Mouse (Mus musculus) cerebellum, adult 9-11 months (tissue): ENCODE measurements around the gene Stab2.
A peak's percentile ranks its signal among the peaks of the same experiment; 100 is the strongest.

Experiments used
- DNase-seq: peaks from one replicate; pipeline ENCODE4 v3.0.0; 2022

Stab2 gene

DNA sequence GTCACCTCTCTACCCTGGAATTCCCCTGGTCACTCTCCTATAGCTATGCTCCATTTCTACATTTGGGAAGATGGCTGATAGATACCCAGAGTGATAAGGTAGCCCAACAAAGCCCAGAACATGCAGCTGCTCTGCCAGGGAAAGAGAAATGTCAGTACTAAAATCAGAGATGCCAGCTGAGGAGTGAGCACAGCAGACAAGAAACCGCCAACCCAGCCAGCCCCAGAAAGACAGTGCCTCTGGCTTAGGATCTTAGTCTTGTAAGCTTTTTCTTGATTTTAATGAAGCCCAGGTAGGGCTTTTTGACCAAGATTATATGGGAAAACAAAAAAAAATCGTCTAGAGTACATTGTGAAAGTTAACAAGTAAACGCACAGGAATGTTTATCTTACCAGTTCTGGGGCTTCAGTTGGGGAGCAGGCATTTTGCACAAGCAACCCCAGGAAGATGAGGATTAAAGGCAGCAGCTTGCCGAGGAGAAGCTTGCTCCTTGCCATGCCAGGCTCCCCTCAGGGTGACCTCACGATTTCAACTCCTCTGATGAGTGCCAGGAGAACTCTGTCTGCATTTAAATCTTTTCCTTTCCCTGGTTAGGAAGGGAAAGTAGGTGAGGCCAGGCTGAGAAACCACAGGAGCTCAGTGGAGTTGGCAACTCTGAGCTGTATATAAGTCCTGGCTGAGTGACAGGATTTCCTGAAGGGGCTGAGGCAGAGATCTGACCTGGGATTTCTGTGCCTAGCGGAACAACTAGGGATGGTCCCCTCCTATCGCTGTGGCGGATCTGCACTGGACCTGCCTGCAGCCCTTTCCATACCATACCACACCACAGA lies at the start of gene Stab2:
Gene Stab2, minus strand, starts transcription at position 641 of the 830 bp plus-strand sequence.
- DNase-seq = peak; percentile 24

DNA sequence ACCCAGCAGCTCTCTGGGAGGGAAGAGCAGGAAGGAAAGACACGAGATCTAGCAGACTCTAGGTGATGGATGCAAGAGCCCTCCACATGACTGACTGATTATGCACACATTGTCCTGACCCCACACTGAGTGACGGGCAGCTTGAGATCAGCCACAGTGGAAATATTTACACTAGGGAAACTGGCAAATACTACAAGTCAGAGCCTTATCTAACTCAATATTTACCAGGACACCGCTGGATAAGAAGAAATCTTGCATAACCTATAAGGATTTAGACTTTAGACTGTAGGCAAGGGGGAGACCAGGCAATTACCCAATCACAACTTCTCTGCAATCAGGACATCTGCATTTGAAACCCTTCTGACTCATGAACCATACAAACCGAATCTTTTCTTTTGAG lies 43.9 kb upstream of the Stab2 start:
- DNase-seq = no peak

DNA sequence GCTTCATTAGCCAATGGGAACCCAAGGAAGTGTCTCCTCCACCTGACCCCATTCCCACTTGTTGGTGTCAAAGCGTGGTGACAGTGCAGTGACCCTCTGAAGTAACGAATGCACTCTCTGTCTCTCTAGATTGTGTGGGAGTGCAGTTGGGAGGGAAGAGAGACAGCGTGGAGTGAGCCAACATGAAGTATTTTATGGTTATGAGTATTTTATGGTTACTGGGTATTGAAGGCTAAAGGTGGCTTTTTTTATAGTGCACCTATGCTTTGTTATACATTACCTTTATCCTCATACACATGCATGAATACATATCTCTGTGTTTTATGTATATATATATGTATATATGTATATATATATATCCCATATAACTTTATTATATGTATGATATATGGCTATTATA lies 41.4 kb upstream of the Stab2 start:
- DNase-seq = no peak

DNA sequence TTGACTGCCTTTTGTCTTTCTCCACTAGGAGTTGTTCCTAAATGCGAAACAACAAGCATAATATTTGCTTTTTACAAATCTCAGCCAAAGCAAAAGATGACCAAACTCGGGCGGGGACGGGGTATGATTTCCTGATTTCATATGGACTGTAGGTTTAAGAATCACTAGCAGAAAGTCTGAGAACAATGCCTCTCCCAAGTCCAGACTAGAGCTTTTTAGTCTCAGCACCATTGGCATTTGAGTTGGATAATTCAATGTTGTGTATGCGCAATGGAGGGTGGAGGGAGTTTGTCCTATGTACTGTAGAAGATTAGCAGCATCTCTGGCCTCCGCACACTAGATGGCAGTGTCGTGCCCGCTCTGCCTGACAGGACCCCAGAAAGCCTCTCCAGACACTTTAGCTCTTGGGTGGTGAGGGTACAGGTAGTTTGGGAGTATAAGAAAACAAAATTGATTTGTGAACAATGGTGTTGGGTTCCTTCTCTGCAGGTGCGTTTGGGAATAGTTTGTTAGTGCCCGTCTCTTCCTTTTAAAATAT lies 39.2 kb upstream of the Stab2 start:
- no peak for DNase-seq

DNA sequence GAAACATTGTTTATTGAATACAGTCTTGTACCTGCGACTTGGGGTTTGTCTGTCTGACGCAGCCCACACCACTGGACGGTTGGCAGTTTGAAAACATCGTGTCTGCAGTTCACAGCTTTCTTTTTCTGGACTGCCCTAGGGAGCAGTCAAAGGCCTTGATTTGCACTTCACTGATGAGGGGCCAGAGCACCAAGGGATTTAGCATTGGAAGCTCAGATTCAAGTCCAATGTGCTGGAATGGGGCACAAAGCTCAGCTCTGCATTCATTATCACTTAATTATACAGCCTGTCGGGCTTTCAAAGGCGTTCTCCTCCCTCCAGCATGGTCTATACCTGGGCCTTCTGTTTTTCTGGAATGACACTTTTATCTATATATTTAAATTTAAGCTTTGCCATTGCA lies 38.6 kb upstream of the Stab2 start:
- no peak for DNase-seq

DNA sequence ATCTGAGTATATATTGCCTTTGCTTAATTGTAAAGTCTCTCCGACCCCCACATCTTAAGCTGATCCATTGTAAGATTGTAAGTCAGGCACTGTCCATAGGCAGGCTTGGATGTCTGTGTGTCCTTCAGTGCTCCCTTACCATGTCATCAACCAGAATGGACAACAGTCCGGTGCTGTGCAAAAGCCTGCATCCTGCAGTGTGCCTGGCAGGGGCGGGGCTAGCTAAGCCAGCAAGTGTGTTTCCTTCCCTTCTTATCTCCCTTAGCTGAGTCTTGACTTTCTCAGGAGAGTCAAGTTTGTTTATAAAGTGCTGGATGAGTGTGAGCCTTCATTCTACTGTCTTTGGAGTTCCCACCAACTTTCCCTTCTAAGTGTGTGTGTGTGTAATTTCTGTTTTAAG lies 37.4 kb upstream of the Stab2 start:
- no peak for DNase-seq

DNA sequence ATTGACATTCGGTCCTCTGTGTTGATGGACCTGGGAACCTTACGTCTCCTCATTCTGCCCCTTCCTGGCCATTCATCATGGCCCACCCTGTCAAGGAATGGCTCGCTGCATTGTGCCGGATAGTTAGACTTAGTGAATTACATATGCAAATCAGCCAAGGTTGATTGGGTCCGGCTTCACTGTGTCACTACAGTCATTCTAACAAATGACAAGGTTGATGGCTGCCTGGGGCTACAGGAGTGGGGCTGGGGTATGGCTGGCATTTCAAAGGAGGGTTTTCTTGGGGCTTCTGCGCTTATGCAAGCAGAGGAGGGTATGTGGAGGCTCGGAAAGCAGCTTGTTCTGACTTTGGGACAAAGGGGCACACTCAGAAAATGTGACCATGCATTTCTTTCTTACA lies 33.4 kb upstream of the Stab2 start:
- no peak for DNase-seq

DNA sequence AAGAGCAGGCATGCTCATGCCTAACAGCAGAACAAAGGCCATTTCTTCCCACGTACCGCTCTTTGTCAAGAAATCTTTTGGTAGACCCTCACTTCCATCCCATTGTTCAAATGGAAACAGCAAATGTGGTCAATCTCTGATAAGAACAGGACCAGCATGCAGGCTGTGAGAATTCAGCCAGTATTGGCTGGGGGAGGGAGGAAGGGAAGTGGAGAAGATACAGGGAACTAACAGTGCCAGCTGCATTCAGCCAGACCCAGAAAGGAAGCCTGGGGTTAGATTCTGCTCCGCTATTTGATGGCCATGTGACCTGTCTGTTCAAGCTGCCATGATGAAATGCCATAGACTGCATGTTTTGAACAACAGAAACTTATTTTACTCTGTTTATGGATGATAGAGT lies 32.0 kb upstream of the Stab2 start:
- no peak for DNase-seq

DNA sequence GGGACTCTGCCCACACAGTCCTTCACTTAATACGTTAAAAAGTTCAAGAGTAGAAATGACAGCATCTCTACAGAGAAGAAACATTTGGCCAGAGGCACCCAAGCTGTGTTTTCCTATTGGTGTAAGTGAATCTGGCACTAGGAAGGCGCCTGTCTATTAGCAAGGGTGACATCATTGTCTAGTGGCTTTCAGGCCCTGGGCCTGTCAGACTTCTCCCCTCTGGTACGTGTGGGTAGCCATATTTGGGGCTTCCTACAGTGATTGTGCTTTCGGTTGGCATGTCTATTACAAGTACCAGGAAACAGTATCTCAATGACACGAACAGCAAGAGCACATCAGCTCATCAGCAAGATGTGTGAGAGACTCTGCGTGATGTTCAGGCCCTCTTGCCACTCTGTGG lies 31.5 kb upstream of the Stab2 start:
- DNase-seq = no peak

DNA sequence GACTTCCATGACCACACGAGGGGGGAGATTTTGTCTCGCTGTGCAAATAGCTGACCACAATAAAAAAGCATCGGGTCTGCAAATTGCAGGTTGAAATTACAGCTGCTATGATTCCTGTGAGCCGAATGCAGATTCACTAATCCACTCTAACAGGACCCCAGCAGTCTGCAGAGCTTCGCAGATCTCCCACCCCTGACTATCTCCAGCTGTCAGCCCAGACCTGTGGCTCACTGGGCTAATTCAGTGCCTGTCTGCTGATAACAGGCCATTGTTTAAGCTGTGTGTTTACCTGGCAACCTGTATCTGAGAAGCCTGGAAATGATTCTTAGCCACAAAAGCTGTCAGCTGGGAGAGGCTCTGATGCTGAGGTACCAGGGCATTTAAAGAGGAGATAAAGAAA lies 29.2 kb upstream of the Stab2 start:
- DNase-seq = no peak

DNA sequence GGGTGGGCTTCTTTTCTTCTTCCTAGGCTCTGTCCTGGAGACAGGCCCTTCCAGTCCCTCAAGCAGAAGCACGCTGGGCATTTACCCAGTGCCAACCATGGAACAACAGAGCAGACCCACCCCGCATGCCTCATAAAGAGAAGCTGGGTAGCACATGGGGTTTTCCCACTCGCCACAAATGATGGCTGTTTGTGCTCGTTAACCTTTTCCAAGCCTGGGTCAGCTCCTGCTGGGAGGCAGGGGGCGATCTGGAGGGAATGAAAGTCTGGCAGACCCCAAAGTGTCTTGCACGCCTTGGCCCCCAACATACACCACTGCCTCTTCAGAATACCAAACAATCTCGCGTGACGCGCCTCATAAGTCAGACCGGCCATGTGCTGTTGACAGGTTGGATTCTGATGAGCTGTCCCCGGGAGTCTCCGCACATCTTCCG lies 28.5 kb upstream of the Stab2 start:
- no peak for DNase-seq

DNA sequence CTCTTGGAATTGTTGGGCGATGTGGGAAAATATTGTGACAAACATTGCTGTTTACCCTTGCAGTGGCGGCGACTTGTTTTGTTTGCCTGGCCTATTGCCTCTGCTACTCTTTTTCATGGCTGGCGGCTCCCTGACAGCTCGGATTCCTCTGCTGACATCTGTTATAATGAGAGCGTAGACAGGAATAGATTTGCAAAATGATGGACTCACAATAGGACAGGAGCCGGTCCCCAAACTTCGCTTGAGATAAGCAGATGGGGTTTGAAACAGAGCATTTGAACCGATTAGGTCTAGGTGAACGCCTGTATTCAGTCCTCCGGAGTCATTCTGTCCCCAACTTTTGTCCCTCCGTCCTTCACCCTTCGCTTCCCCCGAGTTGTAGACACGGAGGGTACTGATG lies 28.0 kb upstream of the Stab2 start:
- no peak for DNase-seq

DNA sequence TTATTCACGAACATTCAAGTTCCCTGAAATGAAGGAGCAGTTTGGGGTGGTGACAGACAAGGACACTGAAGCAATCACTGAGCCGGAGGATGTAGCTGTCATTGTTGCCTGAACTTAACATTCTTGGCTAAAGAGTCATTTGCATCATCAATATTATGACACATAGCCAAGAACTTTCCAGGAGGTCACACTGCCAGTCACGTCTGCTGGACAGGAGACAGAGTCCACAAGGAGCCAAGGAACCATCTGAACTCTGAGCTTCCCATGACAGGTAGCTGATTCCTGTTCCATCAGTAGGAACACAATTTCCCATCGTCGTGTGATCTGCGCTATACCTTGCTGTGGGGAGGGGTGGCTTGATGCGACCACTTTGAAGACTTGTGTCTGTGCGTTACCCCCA lies 24.9 kb upstream of the Stab2 start:
- no peak for DNase-seq

DNA sequence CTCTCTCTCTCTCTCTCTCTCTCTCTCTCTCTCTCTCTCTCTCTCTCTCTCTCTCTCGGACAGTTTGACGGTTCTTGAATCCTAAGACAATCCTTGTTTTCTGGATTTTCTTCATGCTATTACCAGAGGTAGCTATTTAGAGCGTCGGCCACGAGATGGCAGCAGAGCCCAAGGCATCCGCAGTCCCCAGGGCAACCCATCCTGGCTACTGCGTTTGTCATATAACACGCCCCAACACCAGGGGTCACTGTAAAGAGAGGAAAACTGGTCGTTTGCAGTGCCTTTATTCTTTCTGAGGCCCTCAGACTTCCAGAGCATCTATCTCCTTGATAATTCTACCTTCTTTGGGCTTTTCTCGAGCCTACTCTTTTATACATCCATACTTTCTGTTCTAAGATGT lies 17.1 kb upstream of the Stab2 start:
- DNase-seq = peak; percentile 60

DNA sequence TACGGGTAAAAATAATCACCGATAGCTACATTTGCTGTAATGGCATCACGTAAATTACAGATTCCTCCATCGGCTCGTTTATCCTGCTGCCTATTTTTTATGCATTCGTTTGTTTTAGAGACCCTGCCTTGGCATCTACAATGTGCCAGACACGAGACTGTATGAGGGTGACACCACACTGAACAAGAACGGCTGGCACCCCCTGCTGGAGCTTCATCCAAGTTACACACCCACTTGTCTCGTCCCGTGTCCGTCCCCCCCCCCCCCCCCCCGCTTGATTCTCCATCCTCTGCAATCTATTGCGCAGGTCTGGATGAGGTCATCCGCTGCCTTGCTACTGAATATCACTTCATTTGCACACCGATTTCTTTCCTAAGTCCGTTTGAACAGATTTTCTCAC lies 12.9 kb upstream of the Stab2 start:
- DNase-seq = peak; percentile 13

DNA sequence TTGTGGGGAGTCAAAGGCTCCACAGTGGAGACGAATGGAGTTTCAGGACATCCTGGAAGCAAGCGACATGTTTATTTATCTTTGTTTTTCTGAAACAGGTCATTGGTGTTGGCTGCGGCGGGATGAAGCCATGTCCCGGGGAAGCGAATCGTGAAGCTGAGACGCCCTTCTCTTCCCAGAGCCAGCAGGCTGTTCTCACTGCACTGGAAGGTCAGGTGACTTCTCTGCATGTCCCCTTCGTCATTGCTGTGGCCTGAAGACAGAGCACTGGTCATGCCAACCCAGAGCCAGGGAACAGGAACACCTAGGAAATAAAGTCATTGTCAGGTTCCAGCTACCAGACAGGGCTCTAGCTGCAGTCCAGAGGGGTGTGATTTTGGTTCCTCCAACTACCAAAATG lies 11.1 kb upstream of the Stab2 start:
- no peak for DNase-seq

DNA sequence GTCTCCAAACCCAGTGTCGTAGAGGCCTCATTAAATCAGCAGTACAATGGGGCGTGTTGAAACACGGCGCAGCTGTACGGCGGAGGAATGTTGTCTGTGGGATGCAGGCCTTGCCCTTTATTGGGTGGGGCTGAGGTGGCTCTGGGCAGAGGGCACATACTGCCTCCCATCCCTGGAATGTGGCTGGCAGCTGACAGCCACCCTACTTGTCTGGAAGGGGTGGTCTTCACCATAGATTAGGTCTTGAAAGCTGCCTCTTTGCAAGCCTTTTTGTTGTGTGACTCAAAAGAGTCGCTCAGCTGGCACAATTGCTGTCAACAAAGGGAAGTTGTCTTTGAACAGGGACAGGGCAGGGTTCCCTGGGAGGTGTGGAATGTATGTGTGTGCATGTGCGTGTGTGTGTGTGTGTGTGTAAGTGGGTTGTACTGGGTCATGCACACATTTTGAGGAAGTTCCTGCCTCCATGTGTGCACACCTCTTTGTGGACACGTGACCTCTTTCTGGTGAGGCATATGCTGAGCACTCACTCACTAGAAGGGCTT lies 8.4 kb upstream of the Stab2 start:
- no peak for DNase-seq

DNA sequence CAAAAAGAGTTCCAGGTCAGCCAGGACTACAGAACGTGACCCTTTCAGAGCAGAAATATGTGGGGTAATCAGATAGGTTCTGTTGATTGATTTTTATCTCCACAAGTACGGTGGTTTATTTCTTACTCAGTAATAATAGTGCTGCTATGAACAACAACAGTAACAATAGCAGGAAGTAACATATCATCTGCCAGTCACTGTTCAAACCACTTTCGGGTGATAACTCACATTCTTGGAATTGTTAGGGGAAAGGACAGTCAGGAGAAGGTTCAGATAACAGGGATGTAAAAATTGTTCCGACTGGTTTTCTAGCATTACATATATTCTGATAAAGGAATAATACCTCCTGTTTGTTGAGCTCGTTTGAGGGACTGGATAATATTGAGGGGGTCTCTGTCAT lies 7.6 kb upstream of the Stab2 start:
- no peak for DNase-seq

DNA sequence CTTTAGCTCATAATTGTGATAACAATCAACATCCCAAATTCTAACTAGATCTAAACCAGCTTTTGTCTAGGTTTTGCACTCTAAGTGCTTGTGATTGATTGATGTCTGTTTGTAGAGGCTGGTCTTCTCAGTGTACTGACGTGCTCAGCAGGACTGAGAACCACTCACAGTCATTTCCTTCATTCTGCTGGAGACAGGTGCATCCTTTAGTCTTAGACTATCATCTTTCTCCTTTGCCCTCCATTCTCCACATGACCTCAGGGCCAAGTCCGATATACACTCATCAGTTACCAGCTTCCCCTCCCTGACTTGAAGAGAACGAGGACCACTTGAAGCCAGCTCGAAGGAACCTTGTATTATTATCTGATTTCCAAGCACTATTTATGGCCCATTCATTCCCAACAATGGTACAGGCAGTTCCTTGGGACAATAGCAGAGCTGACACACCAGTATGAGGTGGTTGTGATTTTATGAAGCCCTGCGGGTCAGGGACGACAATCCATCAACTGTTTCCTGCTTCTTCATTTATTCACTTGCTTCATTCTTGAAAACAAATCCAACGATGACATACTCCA lies 6.7 kb upstream of the Stab2 start:
- no peak for DNase-seq

DNA sequence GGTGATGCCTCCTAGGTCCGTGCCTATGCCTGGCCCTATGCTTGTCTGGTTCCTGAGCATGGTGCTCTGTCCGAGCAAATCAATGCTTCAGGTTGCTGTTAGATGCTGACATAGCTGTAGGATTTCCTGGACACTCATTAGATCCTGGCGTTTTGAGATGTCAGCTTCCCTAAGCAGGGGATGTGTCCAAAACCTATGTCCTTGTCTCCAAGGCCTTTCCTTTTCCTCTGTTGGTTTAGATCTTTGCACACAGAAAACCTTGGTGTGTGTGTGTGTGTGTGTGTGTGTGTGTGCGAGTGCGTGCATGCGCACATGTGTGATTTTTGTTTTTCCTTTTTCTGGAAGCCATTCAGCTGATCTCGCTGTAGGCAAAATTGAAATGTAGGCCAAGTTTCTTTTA lies 4.3 kb upstream of the Stab2 start:
- DNase-seq = no peak

DNA sequence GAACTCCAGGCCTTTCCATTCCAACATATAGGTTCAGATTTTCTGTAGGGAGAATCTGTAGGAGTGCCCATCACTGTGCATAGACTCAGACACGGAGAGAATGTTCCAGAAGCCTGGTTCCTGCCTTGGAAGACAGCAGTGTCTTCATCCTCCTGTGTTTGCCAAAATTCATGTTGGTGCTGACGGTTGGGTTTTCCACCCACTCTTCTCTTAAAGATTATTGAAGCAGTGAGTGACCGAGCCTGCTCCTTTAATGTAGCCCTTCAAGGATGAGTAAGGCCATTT lies 332 bp upstream of the Stab2 start:
- no peak for DNase-seq

DNA sequence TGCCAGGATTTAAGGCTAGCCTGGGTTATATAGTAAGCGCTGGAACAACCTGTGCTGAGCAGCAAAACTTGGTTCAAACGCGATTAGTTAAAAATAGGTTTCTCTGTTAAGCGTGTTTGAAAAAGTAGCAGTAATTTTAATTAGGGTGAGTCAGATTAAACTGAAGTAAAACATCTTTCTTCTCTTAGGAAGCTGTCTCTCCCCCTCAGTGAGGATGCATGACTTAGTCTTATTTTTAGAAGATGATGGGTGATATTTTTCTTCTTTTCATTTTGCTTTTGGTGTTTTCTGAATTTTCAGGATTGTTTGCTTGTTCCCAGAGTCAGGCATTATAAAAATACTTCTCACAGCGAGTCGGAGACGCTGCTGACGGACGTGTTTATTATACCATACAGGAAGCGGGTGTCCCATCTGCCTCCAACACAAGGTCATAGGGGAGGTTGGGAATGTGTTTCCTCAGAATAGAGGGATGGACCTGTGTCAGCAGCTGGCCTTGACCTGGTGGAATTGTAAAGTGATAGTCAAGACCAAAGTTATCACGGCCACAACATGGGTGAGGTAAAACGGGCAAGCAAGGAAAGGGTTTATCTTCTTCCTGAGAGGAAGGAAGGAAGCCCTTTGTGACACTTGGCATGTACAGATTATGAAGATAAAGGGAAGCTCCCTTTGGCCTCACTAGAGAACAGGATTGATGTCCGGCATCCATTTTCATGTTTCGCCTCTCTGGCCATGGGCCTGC lies 15.4 kb downstream of the Stab2 start:
- no peak for DNase-seq

DNA sequence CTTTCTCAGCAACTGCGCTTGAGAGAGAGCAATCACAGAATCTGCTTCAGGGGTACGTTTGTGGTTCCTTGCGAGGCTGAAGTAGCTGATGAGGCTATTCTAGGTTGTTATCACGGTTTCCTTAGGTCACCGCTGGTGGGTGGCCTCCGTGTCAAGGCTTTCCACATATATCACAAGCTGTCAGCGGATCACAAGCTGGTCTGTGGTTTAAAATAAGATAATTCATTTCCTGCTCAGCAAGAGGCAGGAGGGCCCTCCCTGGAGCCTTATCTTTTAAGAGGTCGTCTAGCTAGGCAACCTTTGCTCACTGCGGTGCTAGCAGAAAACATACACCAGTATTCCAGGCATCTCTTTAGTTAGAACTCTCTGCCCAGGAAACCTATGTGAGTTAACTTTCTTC lies 17.2 kb downstream of the Stab2 start:
- DNase-seq = no peak

DNA sequence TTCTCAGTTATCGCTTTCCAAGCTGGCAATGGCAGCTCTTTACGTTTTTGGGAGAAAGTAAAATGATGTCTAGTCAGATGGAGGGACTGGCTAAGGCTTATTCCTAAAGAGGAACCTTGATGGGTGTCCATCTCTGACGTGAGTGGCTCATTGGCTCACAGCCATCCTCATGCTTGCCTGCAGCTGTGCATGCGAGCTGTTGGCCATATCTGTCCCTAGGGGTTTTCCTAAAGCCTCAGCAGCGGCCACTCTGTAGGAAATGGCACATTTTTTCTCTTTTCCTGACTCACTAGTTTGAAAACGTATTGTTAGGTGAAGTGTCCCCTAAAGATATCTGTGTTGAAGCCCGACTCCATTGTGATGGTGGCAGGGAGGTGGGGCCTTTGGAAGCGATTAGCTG lies 18.0 kb downstream of the Stab2 start:
- no peak for DNase-seq
